Mouse (Mus musculus): ENCODE measurements at regions not wholly inside any gene's neighbourhood (a gene's known extent, or its start where the extent isn't known, plus 50 kb on each side); places are given as distances from the start of the nearest gene placed in this dataset.

- no peak for DNase-seq (ENCODE audit: low read depth, low spot score)
Measured at GRCm38 (mm10) chr13:31397246-31397645, 158.7 kb upstream of the Foxq1 start.

- no peak for DNase-seq (ENCODE audit: low read depth, low spot score)
Measured at GRCm38 (mm10) chr13:31400401-31400800, 155.5 kb upstream of the Foxq1 start.

GRCm38 (mm10) chr13:31405312-31405711 is 150.6 kb upstream of the Foxq1 start:
- no peak for DNase-seq (ENCODE audit: low read depth, low spot score)

- no peak for DNase-seq (ENCODE audit: low read depth, low spot score)
Measured at GRCm38 (mm10) chr13:31408439-31409122, 147.4 kb upstream of the Foxq1 start.

- DNase-seq (ENCODE audit: low read depth, low spot score): no peak
Measured at GRCm38 (mm10) chr13:31409123-31409513, 146.8 kb upstream of the Foxq1 start.

GRCm38 (mm10) chr13:31421556-31421955 is 134.4 kb upstream of the Foxq1 start:
- DNase-seq (ENCODE audit: low read depth, low spot score): no peak

- DNase-seq (ENCODE audit: low read depth, low spot score): no peak
Measured at GRCm38 (mm10) chr13:31423599-31423998, 132.3 kb upstream of the Foxq1 start.

GRCm38 (mm10) chr13:31425825-31426500 is 130.0 kb upstream of the Foxq1 start:
- DNase-seq (ENCODE audit: low read depth, low spot score): no peak

GRCm38 (mm10) chr13:31436434-31436833 is 119.5 kb upstream of the Foxq1 start:
- DNase-seq (ENCODE audit: low read depth, low spot score): no peak

GRCm38 (mm10) chr13:31439761-31440627 is 115.9 kb upstream of the Foxq1 start:
- no peak for DNase-seq (ENCODE audit: low read depth, low spot score)

- no peak for DNase-seq (ENCODE audit: low read depth, low spot score)
Measured at GRCm38 (mm10) chr13:31458883-31459282, 97.1 kb upstream of the Foxq1 start.

- DNase-seq (ENCODE audit: low read depth, low spot score): no peak
Measured at GRCm38 (mm10) chr13:31465141-31465540, 90.8 kb upstream of the Foxq1 start.

- no peak for DNase-seq (ENCODE audit: low read depth, low spot score)
Measured at GRCm38 (mm10) chr13:31465711-31466110, 90.2 kb upstream of the Foxq1 start.

- no peak for DNase-seq (ENCODE audit: low read depth, low spot score)
Measured at GRCm38 (mm10) chr13:31468131-31468530, 87.8 kb upstream of the Foxq1 start.

- DNase-seq (ENCODE audit: low read depth, low spot score): no peak
Measured at GRCm38 (mm10) chr13:31468983-31469382, 87.0 kb upstream of the Foxq1 start.

- no peak for DNase-seq (ENCODE audit: low read depth, low spot score)
Measured at GRCm38 (mm10) chr13:31472366-31472765, 83.6 kb upstream of the Foxq1 start.

- DNase-seq (ENCODE audit: low read depth, low spot score): no peak
Measured at GRCm38 (mm10) chr13:31472804-31473203, 83.1 kb upstream of the Foxq1 start.

- no peak for DNase-seq (ENCODE audit: low read depth, low spot score)
Measured at GRCm38 (mm10) chr13:31473275-31473674, 82.7 kb upstream of the Foxq1 start.

GRCm38 (mm10) chr13:31475845-31476244 is 80.1 kb upstream of the Foxq1 start:
- DNase-seq (ENCODE audit: low read depth, low spot score): no peak

- DNase-seq (ENCODE audit: low read depth, low spot score): peak; percentile 41
Measured at GRCm38 (mm10) chr13:31477171-31477867, 78.6 kb upstream of the Foxq1 start.

- no peak for DNase-seq (ENCODE audit: low read depth, low spot score)
Measured at GRCm38 (mm10) chr13:31481105-31481844, 74.7 kb upstream of the Foxq1 start.

Data from R1 (cell line).